Mouse (Mus musculus) heart, embryonic 11.5 days (tissue): Measurements from ENCODE around the gene Shpk. TPM values are rescaled to one million over a fixed set of nuclear protein-coding genes. Genes with fewer than 3 reads are reported as not detected.

Experiments
- ATAC-seq: fragments of 200-750 bp; cut with Nextera tagmentation; replicated peaks from 2 replicates; pipeline ENCODE4 v1.8.0; 2017; ENCODE audit warnings: moderate library complexity; ENCODE audit not compliant: insufficient number of reproducible peaks, low FRiP score, low TSS enrichment
- H3K27ac ChIP-seq: fragments of 300-500 bp; sonication (generic); 2 replicates; pipeline ENCODE4 v1.5.1; 2014; ENCODE audit warnings: mild to moderate bottlenecking, low read depth, low read length
- H3K27me3 ChIP-seq: fragments of 300-500 bp; sonication (generic); 2 replicates; pipeline ENCODE4 v1.6.1; 2014; ENCODE audit warnings: mild to moderate bottlenecking, low read length, mixed read lengths; ENCODE audit not compliant: control insufficient read depth, insufficient read depth
- H3K36me3 ChIP-seq: fragments of 300-500 bp; sonication (generic); 2 replicates; pipeline ENCODE4 v1.6.1; 2014; ENCODE audit warnings: mild to moderate bottlenecking, low read length, moderate library complexity, mixed read lengths; ENCODE audit not compliant: control insufficient read depth, insufficient read depth
- H3K4me1 ChIP-seq: fragments of 300-500 bp; sonication (generic); 2 replicates; pipeline ENCODE4 v1.6.1; 2014; ENCODE audit warnings: low read length; ENCODE audit not compliant: control insufficient read depth, insufficient read depth
- H3K4me2 ChIP-seq: fragments of 300-500 bp; sonication (generic); 2 replicates; pipeline ENCODE4 v1.6.1; 2014; ENCODE audit warnings: mild to moderate bottlenecking, moderate library complexity
- H3K4me3 ChIP-seq: fragments of 300-500 bp; sonication (generic); 2 replicates; pipeline ENCODE4 v1.5.1; 2014; ENCODE audit warnings: low read depth, low read length
- H3K9ac ChIP-seq: fragments of 300-500 bp; sonication (generic); 2 replicates; pipeline ENCODE4 v1.6.1; 2014; ENCODE audit warnings: mild to moderate bottlenecking, low read depth, low read length, moderate library complexity
- H3K9me3 ChIP-seq: fragments of 300-500 bp; sonication (generic); replicated peaks from 2 replicates; pipeline ENCODE4 v1.6.1; 2016; ENCODE audit warnings: low read length; ENCODE audit not compliant: control insufficient read depth
- WGBS: fragments of 180-500 bp; shearing (Covaris S2); extraction: QIAGEN DNeasy Blood & Tissue Kit; methylation state at CpG from one replicate; pipeline ENCODE4 v1.1.7; 2014; ENCODE audit not compliant: insufficient replicate concordance; 5-methylcytosine and 5-hydroxymethylcytosine counted together
- polyA plus RNA-seq: library from polyadenylated mRNA; unstranded; fragments of >200 nt; fragmentation: Nextera tagmentation; extraction: Ambion mirVana; gene quantifications from 2 replicates; pipeline ENCODE4 v1.2.1, GENCODE M21; 2014

Shpk gene
- polyA plus RNA-seq, 1 experiment from 2014 or later, result 0.31 TPM

GRCm38 (mm10) chr11:73169231-73169630 lies 30.0 kb upstream of the Shpk start:
- ATAC-seq, result no peak
- Histone ChIP-seq H3K36me3 (peaks cover 3% of the 10 kb centered on the region; the same call in 1 of the 2 replicates), H3K4me2 (no peak overlapping the region), H3K4me3 (no peak overlapping the region), H3K9ac (no peak overlapping the region), H3K9me3 (no peaks in the 10 kb centered on the region), H3K27me3 (no peaks in the 10 kb centered on the region), H3K4me1 (peaks cover 10% of the 10 kb centered on the region; the same call in 1 of the 2 replicates), H3K27ac (no peak overlapping the region)
- 40% methylated on average over 4 of the region's 4 CpGs for WGBS

DNA sequence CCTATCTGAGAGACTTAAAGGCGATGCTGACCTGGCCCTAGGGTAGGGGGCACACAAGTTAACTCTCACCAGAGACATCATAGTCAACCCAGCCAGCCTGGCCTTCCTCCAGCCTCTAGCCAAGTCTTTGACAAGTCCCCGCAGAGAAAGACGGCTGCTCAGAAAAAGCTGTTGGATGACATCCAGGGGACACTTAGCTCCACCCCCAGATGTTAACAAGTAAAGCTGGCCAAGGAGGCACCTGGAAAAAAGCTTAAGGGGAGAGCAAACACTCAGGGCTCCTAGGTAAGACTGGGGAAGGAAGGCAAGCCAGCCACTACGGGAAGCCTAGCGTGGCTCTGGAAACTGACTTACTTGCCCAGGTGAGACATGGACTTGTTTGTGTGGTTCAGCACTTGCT lies 27.1 kb upstream of the Shpk start:
- 58% methylated on average over 5 of the region's 5 CpGs for WGBS
- Histone ChIP-seq H3K9ac (no peak overlapping the region), H3K4me1 (peaks cover 17% of the 10 kb centered on the region; the same call in 1 of the 2 replicates), H3K9me3 (no peaks in the 10 kb centered on the region), H3K27ac (no peak overlapping the region), H3K27me3 (no peaks in the 10 kb centered on the region), H3K4me3 (no peak overlapping the region), H3K4me2 (no peak overlapping the region), H3K36me3 (peaks cover 3% of the 10 kb centered on the region; the same call in 1 of the 2 replicates)
- no peak for ATAC-seq

DNA sequence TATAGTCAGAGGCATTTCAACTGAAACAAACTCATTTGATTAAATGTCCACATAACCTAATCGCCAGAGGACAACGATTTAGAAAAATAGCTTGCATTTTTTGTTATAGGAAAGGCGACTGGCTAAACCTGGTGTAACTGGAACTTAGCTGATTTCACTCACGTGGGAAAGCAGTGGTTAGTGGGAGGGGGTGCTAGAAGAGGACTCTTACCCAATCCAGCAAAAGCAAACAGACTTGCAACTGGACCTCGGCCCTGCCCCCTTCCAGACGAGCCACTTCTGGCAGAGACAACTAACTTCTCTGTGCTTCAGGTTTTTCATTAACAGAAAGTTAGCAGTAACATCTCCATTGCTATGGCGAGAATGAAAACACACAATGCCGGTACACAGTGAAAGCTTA lies 23.6 kb upstream of the Shpk start:
- peak overlapping the region; percentile 96 for H3K4me3 ChIP-seq
- peaks cover 3% of the 10 kb centered on the region; the same call in 1 of the 2 replicates for H3K36me3 ChIP-seq
- 48% methylated on average over 8 of the region's 8 CpGs for WGBS
- H3K4me1 ChIP-seq, result peaks cover 22% of the 10 kb centered on the region
- no peaks in the 10 kb centered on the region for H3K27me3 ChIP-seq
- ATAC-seq, result no peak
- no peaks in the 10 kb centered on the region for H3K9me3 ChIP-seq
- H3K4me2 ChIP-seq, result peak overlapping the region; percentile 70
- H3K9ac ChIP-seq, result peak overlapping the region; percentile 96
- H3K27ac ChIP-seq, result no peak overlapping the region

GRCm38 (mm10) chr11:73176186-73176585 lies 23.1 kb upstream of the Shpk start:
- H3K4me3 ChIP-seq, result peak overlapping the region; percentile 96
- H3K27ac ChIP-seq, result peak overlapping the region; percentile 79
- H3K36me3 ChIP-seq, result peaks cover 3% of the 10 kb centered on the region; the same call in 1 of the 2 replicates
- ATAC-seq, result no peak
- H3K9me3 ChIP-seq, result no peaks in the 10 kb centered on the region
- H3K4me2 ChIP-seq, result peak overlapping the region; percentile 70
- peak overlapping the region; percentile 96 for H3K9ac ChIP-seq
- H3K4me1 ChIP-seq, result peaks cover 22% of the 10 kb centered on the region
- no peaks in the 10 kb centered on the region for H3K27me3 ChIP-seq
- 1% methylated on average over 15 of the region's 15 CpGs for WGBS

- WGBS, result under 1% methylated on average over 81 of the region's 81 CpGs
- Histone ChIP-seq H3K4me1 (peaks cover 20% of the 10 kb centered on the region), H3K36me3 (peaks cover 3% of the 10 kb centered on the region; the same call in 1 of the 2 replicates), H3K9me3 (no peaks in the 10 kb centered on the region), H3K4me2 (peak within 1 kb of the TSS; percentile 94), H3K4me3 (peak within 1 kb of the TSS; percentile 96), H3K27ac (peak within 1 kb of the TSS; percentile 97), H3K27me3 (no peaks in the 10 kb centered on the region), H3K9ac (peak within 1 kb of the TSS; percentile 96)
- ATAC-seq, result peak; percentile 98
Measured at GRCm38 (mm10) chr11:73176608-73177508, 22.4 kb upstream of the Shpk start, which contains the start of the genes Emc6 and Tax1bp3. TSS of gene Emc6 (minus strand) at chr11:73177037. TSS of gene Tax1bp3 (plus strand) at chr11:73177083.

DNA sequence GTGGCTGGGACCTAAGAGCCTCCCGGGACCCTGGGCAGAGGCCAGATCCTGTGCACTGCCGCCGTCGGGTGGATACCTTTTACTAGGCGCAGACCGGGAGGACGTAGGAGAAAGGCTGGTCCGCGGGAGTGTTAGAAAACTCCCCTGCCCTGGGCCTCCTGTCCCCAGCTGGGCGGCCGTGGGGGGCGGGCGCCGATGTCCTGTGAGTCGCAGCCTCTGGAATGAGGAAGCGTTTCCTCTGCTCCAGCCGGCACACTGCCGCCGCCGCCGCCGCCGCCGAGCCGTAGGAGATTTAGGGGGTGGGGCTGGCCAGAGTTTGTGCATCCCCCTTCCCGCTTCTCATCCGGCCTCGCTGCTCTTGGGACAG lies 21.8 kb upstream of the Shpk start:
- no peaks in the 10 kb centered on the region for H3K27me3 ChIP-seq
- WGBS, result 0% methylated on average over 28 of the region's 28 CpGs
- peak overlapping the region; percentile 94 for H3K4me2 ChIP-seq
- peak overlapping the region; percentile 94 for H3K9ac ChIP-seq
- H3K27ac ChIP-seq, result peak overlapping the region; percentile 97
- peak; percentile 80 for ATAC-seq
- no peaks in the 10 kb centered on the region for H3K9me3 ChIP-seq
- H3K4me1 ChIP-seq, result peaks cover 15% of the 10 kb centered on the region
- peak overlapping the region; percentile 96 for H3K4me3 ChIP-seq
- peaks cover 3% of the 10 kb centered on the region; the same call in 1 of the 2 replicates for H3K36me3 ChIP-seq

DNA sequence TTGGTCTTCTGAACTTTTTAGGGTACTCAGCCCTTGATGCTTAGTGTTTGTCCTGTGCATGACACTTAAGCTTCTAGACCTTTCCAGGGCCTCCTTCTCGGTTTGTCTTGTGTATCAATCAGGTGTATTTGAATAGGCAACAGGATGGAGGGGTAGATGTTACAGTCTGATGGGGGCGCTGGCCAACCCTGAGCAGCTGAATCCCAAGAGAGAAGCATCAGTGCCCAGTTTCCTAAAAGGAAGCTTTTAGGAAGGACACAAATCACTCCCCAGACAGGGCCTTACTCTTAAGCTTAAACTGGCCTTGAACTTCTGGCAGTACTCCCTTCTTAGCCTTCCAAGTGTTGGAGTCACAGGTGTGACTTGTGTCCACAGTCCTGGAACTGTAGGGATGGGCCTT lies 21.4 kb upstream of the Shpk start:
- 8% methylated on average over 2 of the region's 2 CpGs for WGBS
- peaks cover 3% of the 10 kb centered on the region; the same call in 1 of the 2 replicates for H3K36me3 ChIP-seq
- peak overlapping the region; percentile 94 for H3K4me2 ChIP-seq
- no peak for ATAC-seq
- peak overlapping the region; percentile 97 for H3K27ac ChIP-seq
- peak overlapping the region; percentile 94 for H3K9ac ChIP-seq
- H3K27me3 ChIP-seq, result no peaks in the 10 kb centered on the region
- peak overlapping the region; percentile 96 for H3K4me3 ChIP-seq
- no peaks in the 10 kb centered on the region for H3K9me3 ChIP-seq
- H3K4me1 ChIP-seq, result peaks cover 15% of the 10 kb centered on the region

- Histone ChIP-seq H3K4me3 (no peak overlapping the region), H3K27me3 (no peaks in the 10 kb centered on the region), H3K36me3 (peaks cover 8% of the 10 kb centered on the region; the same call in 1 of the 2 replicates), H3K27ac (no peak overlapping the region), H3K9ac (no peak overlapping the region), H3K4me1 (no peaks in the 10 kb centered on the region), H3K9me3 (no peaks in the 10 kb centered on the region), H3K4me2 (no peak overlapping the region)
- WGBS, result 88% methylated on average over 10 of the region's 10 CpGs
- ATAC-seq, result no peak
Measured at GRCm38 (mm10) chr11:73185872-73186615, 13.2 kb upstream of the Shpk start.
